Mouse (Mus musculus) embryonic fibroblast, embryonic 13.5 days (primary cell): ENCODE results near the gene Gja10.

ENCODE experiments used
- CTCF ChIP-seq: IDR thresholded peaks from 2 replicates; pipeline ENCODE4 v1.5.1; 2011; ENCODE audit warnings: mild to moderate bottlenecking, control low read depth, low read length, moderate library complexity, borderline replicate concordance; ENCODE audit not compliant: insufficient read depth
- POLR2A ChIP-seq: IDR thresholded peaks from 2 replicates; pipeline ENCODE4 v1.6.1; 2011; ENCODE audit warnings: low read depth, mild to moderate bottlenecking, control low read depth, low read length, moderate library complexity

- no peak for TF ChIP-seq CTCF
- no peak for TF ChIP-seq POLR2A
These were observed 18.4 kb downstream of the Gja10 start for GRCm38 (mm10) chr4:32584181-32584580.
